Mouse (Mus musculus): ENCODE measurements around the gene Cbx1.

GRCm38 (mm10) chr11:96828881-96829280 is 40.0 kb downstream of the Cbx1 start:
- no peak for TF ChIP-seq CTCF (IDR thresholded peaks at IDR 0.05; ENCODE audit: control insufficient read depth, insufficient read depth, insufficient read length)
- no peak for TF ChIP-seq MYOG (IDR thresholded peaks at IDR 0.05; ENCODE audit: control insufficient read depth, extremely low read depth, insufficient read length)
- TF ChIP-seq USF1 (IDR thresholded peaks at IDR 0.05; ENCODE audit: low read depth), result no peak

Measured in C2C12 (cell line).